7 mouse cellular contexts compared by ENCODE assay signal in genomic region chr14:18238131-18238749, GRCm38 (mm10). TPM values are rescaled to one million over a fixed set of nuclear protein-coding genes. Genes with fewer than 3 reads are reported as not detected.
A peak's percentile ranks its signal among the peaks of the same experiment; 100 is the strongest.
DNase-seq lines count a peak whose midpoint lies in the region; ATAC-seq and TF ChIP-seq lines count a peak whose summit lies in the region.

No protein-coding gene starts in this region.

- H3K4me1 ChIP-seq in intestine, postnatal 0 days (replicated peaks; ENCODE audit: control insufficient read depth, insufficient read depth, low read length) = no peaks in the 10 kb centered on the region
- no peaks in the 10 kb centered on the region for H3K4me1 ChIP-seq in midbrain, embryonic 12.5 days
- H3K4me1 ChIP-seq in small intestine, adult 2 months (ENCODE audit: control insufficient read depth, insufficient read depth, insufficient read length, low read length) = peaks cover 9% of the 10 kb centered on the region; the same call in 1 of the 2 replicates

- H3K27me3 ChIP-seq in intestine, postnatal 0 days (replicated peaks; ENCODE audit: control insufficient read depth, insufficient read depth, low read length) = no peaks in the 10 kb centered on the region
- H3K27me3 ChIP-seq in midbrain, embryonic 12.5 days = no peaks in the 10 kb centered on the region
- no peaks in the 10 kb centered on the region for H3K27me3 ChIP-seq in small intestine, adult 2 months (ENCODE audit: control insufficient read depth, insufficient read depth, low read length)

- no peak for TF ChIP-seq CTCF in intestine, postnatal 0 days (IDR thresholded peaks at IDR 0.05; ENCODE audit: low read depth)
- no peak for TF ChIP-seq CTCF in small intestine, adult 2 months (IDR thresholded peaks at IDR 0.05; ENCODE audit: extremely low read depth, insufficient read length, insufficient replicate concordance, low read depth, low read length)

- intact Hi-C loops in left cerebral cortex, postnatal 4 days (cut with DNase I) = no loop called here

- peak overlapping the region; percentile 82 for H3K9ac ChIP-seq in intestine, postnatal 0 days (ENCODE audit: low read depth, low read length)
- peak overlapping the region; percentile 59 for H3K9ac ChIP-seq in midbrain, embryonic 12.5 days (replicated peaks)

- no peak; the same call in 1 of the 2 replicates for TF ChIP-seq POLR2A in small intestine, adult 2 months (IDR thresholded peaks at IDR 0.05; ENCODE audit: low read depth, low read length)

- peak overlapping the region; percentile 95 for H3K27ac ChIP-seq in intestine, postnatal 0 days (ENCODE audit: low read depth, low read length)
- peak overlapping the region; percentile 60 for H3K27ac ChIP-seq in midbrain, embryonic 12.5 days (replicated peaks)
- H3K27ac ChIP-seq in small intestine, adult 2 months (ENCODE audit: insufficient read depth, low read depth, low read length) = peak overlapping the region; percentile 99

- ATAC-seq in intestine, postnatal 0 days = peak; percentile 84
- peak; percentile 93 for ATAC-seq in midbrain, embryonic 12.5 days (ENCODE audit: low FRiP score, low read depth)

- WGBS in intestine, postnatal 0 days = under 1% methylated on average over 67 of the region's 71 CpGs
- under 1% methylated on average over 54 of the region's 71 CpGs for WGBS in midbrain, embryonic 12.5 days
- under 1% methylated on average over 71 of the region's 71 CpGs for WGBS in small intestine, adult 2 months

- H3K9me3 ChIP-seq in intestine, postnatal 0 days (ENCODE audit: control insufficient read depth) = no peaks in the 10 kb centered on the region
- no peaks in the 10 kb centered on the region for H3K9me3 ChIP-seq in midbrain, embryonic 12.5 days

- no peaks in the 10 kb centered on the region for H3K36me3 ChIP-seq in intestine, postnatal 0 days (ENCODE audit: control insufficient read depth, insufficient read depth)
- no peaks in the 10 kb centered on the region for H3K36me3 ChIP-seq in midbrain, embryonic 12.5 days
- H3K36me3 ChIP-seq in small intestine, adult 2 months (ENCODE audit: control insufficient read depth, insufficient read depth, low read length) = no peaks in the 10 kb centered on the region

- DNase-seq in adrenal gland, adult 2 months = peak; percentile 99
- peak; percentile 92 for DNase-seq in embryo, embryonic 11.5 days (ENCODE audit: low read depth, low spot score)
- peak; percentile 96 to 98 for DNase-seq in gastrocnemius, postnatal 4 days (ENCODE audit: low spot score in 2 of 2)
- peak; percentile 98 for DNase-seq in left cerebral cortex, postnatal 4 days

- peak overlapping the region; percentile 72 for H3K4me3 ChIP-seq in intestine, postnatal 0 days (ENCODE audit: low read depth, low read length)
- peak overlapping the region; percentile 76 for H3K4me3 ChIP-seq in midbrain, embryonic 12.5 days
- peak overlapping the region; percentile 87 for H3K4me3 ChIP-seq in small intestine, adult 2 months (ENCODE audit: low read depth, low read length)

- peak overlapping the region; percentile 81 for H3K4me2 ChIP-seq in intestine, postnatal 0 days (replicated peaks; ENCODE audit: low read depth)
- peak overlapping the region; percentile 77 for H3K4me2 ChIP-seq in midbrain, embryonic 12.5 days (replicated peaks)

RNA-seq across cellular contexts. Expression of gene Nr1d2, which starts 0.7 kb away (rescaled TPM):
- 10 to 100 TPM; 37.0 to 82.4 TPM for total RNA-seq in adrenal gland, adult 2 months (2021)
- 65.7 and 78.2 TPM in 2 replicates for polyA plus RNA-seq in adrenal gland, adult 2 months (2012; rRNA removed)
- 10 to 100 TPM; 43.0 to 52.7 TPM for total RNA-seq in gastrocnemius, postnatal 4 days (2021)
- polyA plus RNA-seq in intestine, postnatal 0 days (2015; fragmentation: Nextera tagmentation; extraction: Ambion mirVana) = 7.2 and 7.6 TPM in 2 replicates
- 10 to 100 TPM; 28.1 to 29.5 TPM for total RNA-seq in left cerebral cortex, postnatal 4 days (2021)
- 4.6 and 5.6 TPM in 2 replicates for polyA plus RNA-seq in midbrain, embryonic 12.5 days (2016; fragmentation: Nextera tagmentation; extraction: Ambion mirVana)
- polyA plus RNA-seq in small intestine, adult 2 months (2012; rRNA removed) = 8.3 and 11.9 TPM in 2 replicates

RNA-seq across cellular contexts. Expression of gene Nkiras1, which starts 32.7 kb away (rescaled TPM):
- 10 to 100 TPM; 24.7 to 26.7 TPM for total RNA-seq in adrenal gland, adult 2 months (2021)
- polyA plus RNA-seq in adrenal gland, adult 2 months (2012; rRNA removed) = 0.79 and 0.90 TPM in 2 replicates
- 10 to 100 TPM; 36.1 to 39.2 TPM for total RNA-seq in gastrocnemius, postnatal 4 days (2021)
- 23.4 and 24.9 TPM in 2 replicates for polyA plus RNA-seq in intestine, postnatal 0 days (2015; fragmentation: Nextera tagmentation; extraction: Ambion mirVana)
- 10 to 100 TPM; 41.3 to 41.8 TPM for total RNA-seq in left cerebral cortex, postnatal 4 days (2021)
- polyA plus RNA-seq in midbrain, embryonic 12.5 days (2016; fragmentation: Nextera tagmentation; extraction: Ambion mirVana) = 20.3 and 22.3 TPM in 2 replicates
- 0.89 and 2.1 TPM in 2 replicates for polyA plus RNA-seq in small intestine, adult 2 months (2012; rRNA removed)

RNA-seq across cellular contexts. Expression of gene Rpl15, which starts 33.0 kb away (rescaled TPM):
- 100 to 1,000 TPM; 734 to 830 TPM for total RNA-seq in adrenal gland, adult 2 months (2021)
- 76.9 and 101 TPM in 2 replicates for polyA plus RNA-seq in adrenal gland, adult 2 months (2012; rRNA removed)
- total RNA-seq in gastrocnemius, postnatal 4 days (2021) = 1,000 to 10,000 TPM; 1,118 to 1,258 TPM
- 262 and 264 TPM in 2 replicates for polyA plus RNA-seq in intestine, postnatal 0 days (2015; fragmentation: Nextera tagmentation; extraction: Ambion mirVana)
- 100 to 1,000 TPM; 828 to 854 TPM for total RNA-seq in left cerebral cortex, postnatal 4 days (2021)
- 338 and 349 TPM in 2 replicates for polyA plus RNA-seq in midbrain, embryonic 12.5 days (2016; fragmentation: Nextera tagmentation; extraction: Ambion mirVana)
- 139 and 178 TPM in 2 replicates for polyA plus RNA-seq in small intestine, adult 2 months (2012; rRNA removed)

Comparison
In these comparisons a context has a peak if more than half of its experiments do, and no peak if none do; other contexts are left out.
1. Peak in every context shown above with its lines: DNase-seq, ATAC-seq, H3K4me3 ChIP-seq and H3K27ac ChIP-seq.